Mouse (Mus musculus) spleen, postnatal 10 days (tissue): Measurements from ENCODE around the gene Tex26.

Experiments used
- DNase-seq, 2 experiments: peaks; one replicate each; pipeline ENCODE4 v3.0.0; 2021 to 2022; ENCODE audit warnings: low spot score in 2 of 2

Tex26 gene

GRCm38 (mm10) chr5:149439531-149440179, at the start of gene Tex26:
Gene Tex26 (plus strand): TSS chr5:149439660.
- DNase-seq: peak in 1 of 2 experiments; percentile 46

- DNase-seq: no peak
Measured at GRCm38 (mm10) chr5:149391574-149392375, 47.7 kb upstream of the Tex26 start.

- DNase-seq: no peak
Measured at GRCm38 (mm10) chr5:149392420-149392988, 47.0 kb upstream of the Tex26 start.

GRCm38 (mm10) chr5:149401446-149401975, 37.9 kb upstream of the Tex26 start:
- DNase-seq: no peak

- DNase-seq: no peak
Measured at GRCm38 (mm10) chr5:149402029-149402428, 37.4 kb upstream of the Tex26 start.

- no peak for DNase-seq
Measured at GRCm38 (mm10) chr5:149403386-149403785, 36.1 kb upstream of the Tex26 start.

GRCm38 (mm10) chr5:149404710-149405109, 34.8 kb upstream of the Tex26 start:
- no peak for DNase-seq

GRCm38 (mm10) chr5:149406791-149407276, 32.6 kb upstream of the Tex26 start:
- DNase-seq: no peak

- no peak for DNase-seq
Measured at GRCm38 (mm10) chr5:149409502-149409901, 30.0 kb upstream of the Tex26 start.

GRCm38 (mm10) chr5:149411509-149412193, 27.8 kb upstream of the Tex26 start, which contains the start of gene Medag:
Gene Medag (plus strand): TSS chr5:149411749.
- DNase-seq: no peak

GRCm38 (mm10) chr5:149412194-149412575, 27.3 kb upstream of the Tex26 start:
- no peak for DNase-seq

GRCm38 (mm10) chr5:149412671-149413070, 26.8 kb upstream of the Tex26 start:
- DNase-seq: no peak

GRCm38 (mm10) chr5:149414369-149415167, 24.9 kb upstream of the Tex26 start:
- no peak for DNase-seq

GRCm38 (mm10) chr5:149417381-149417780, 22.1 kb upstream of the Tex26 start:
- no peak for DNase-seq

- DNase-seq: no peak
Measured at GRCm38 (mm10) chr5:149426525-149426924, 12.9 kb upstream of the Tex26 start.

- no peak for DNase-seq
Measured at GRCm38 (mm10) chr5:149427277-149428060, 12.0 kb upstream of the Tex26 start.

GRCm38 (mm10) chr5:149428347-149428746, 11.1 kb upstream of the Tex26 start:
- peak; percentile 18 to 60 for DNase-seq

GRCm38 (mm10) chr5:149428810-149429255, 10.6 kb upstream of the Tex26 start:
- DNase-seq: peak in 1 of 2 experiments; percentile 45

GRCm38 (mm10) chr5:149429541-149429940, 9.9 kb upstream of the Tex26 start:
- DNase-seq: no peak

GRCm38 (mm10) chr5:149430943-149431342, 8.5 kb upstream of the Tex26 start:
- DNase-seq: no peak
